Mouse (Mus musculus): ENCODE measurements around the gene Rufy2. TPM values are rescaled to one million over a fixed set of nuclear protein-coding genes. Genes with fewer than 3 reads are reported as not detected.
A peak's percentile ranks its signal among the peaks of the same experiment; 100 is the strongest.

The Rufy2 gene
- total RNA-seq, 1 experiment: 15.8 TPM

- H3K9ac ChIP-seq (ENCODE audit: insufficient read depth, low read depth, low read length, poor library complexity, severe bottlenecking): no peak overlapping the region
- TF ChIP-seq ZNF384 (IDR thresholded peaks at IDR 0.05; ENCODE audit: low read depth, low read length) (no peak), HCFC1 (IDR thresholded peaks at IDR 0.05; ENCODE audit: borderline replicate concordance, insufficient read depth, low read length) (no peak), CHD2 (IDR thresholded peaks at IDR 0.05; ENCODE audit: low read depth, low read length) (no peak), MAFK (IDR thresholded peaks at IDR 0.05; ENCODE audit: insufficient read depth, low read depth, low read length) (no peak), ZC3H11A (IDR thresholded peaks at IDR 0.05; ENCODE audit: borderline replicate concordance, low read depth, low read length) (no peak)
- no peak overlapping the region for H3K27ac ChIP-seq (ENCODE audit: insufficient read depth, low read depth, low read length, poor library complexity, severe bottlenecking)
- in situ Hi-C loops (cut with MboI; ENCODE audit: low sequenced_read_pairs in 2 of 2, unreplicated experiment in 2 of 2): no loop called here
- H3K4me1 ChIP-seq (ENCODE audit: control insufficient read depth in 2 of 2, insufficient read depth in 2 of 2, low read length in 2 of 2, poor library complexity in 1 of 2): peaks cover 0 to 1% of the 10 kb centered on the region in 2 experiments; a peak in 2 of 4 replicates
- H3K9me3 ChIP-seq (ENCODE audit: control insufficient read depth, insufficient read depth, low read depth, low read length): no peaks in the 10 kb centered on the region
- DNase-seq (ENCODE audit: low read depth, low spot score): no peak
- H3K4me3 ChIP-seq (ENCODE audit: insufficient read depth in 1 of 2, low read depth in 1 of 2, low read length in 2 of 2, poor library complexity in 1 of 2, severe bottlenecking in 1 of 2): no peak overlapping the region
- peaks cover 15% of the 10 kb centered on the region for H3K36me3 ChIP-seq (ENCODE audit: control insufficient read depth, insufficient read depth, low read length, poor library complexity, severe bottlenecking)
These were observed 39.3 kb downstream of the Rufy2 start for GRCm38 (mm10) chr10:63019304-63019703.

GRCm38 (mm10) chr10:63021702-63022101 is 41.7 kb downstream of the Rufy2 start:
- TF ChIP-seq CHD2 (IDR thresholded peaks at IDR 0.05; ENCODE audit: low read depth, low read length) (no peak), ZC3H11A (IDR thresholded peaks at IDR 0.05; ENCODE audit: borderline replicate concordance, low read depth, low read length) (no peak), HCFC1 (IDR thresholded peaks at IDR 0.05; ENCODE audit: borderline replicate concordance, insufficient read depth, low read length) (no peak), MAFK (IDR thresholded peaks at IDR 0.05; ENCODE audit: insufficient read depth, low read depth, low read length) (no peak), ZNF384 (IDR thresholded peaks at IDR 0.05; ENCODE audit: low read depth, low read length) (no peak)
- no peak overlapping the region for H3K27ac ChIP-seq (ENCODE audit: insufficient read depth, low read depth, low read length, poor library complexity, severe bottlenecking)

GRCm38 (mm10) chr10:63022541-63023120 is 42.6 kb downstream of the Rufy2 start:
- no peak for TF ChIP-seq CHD2 (IDR thresholded peaks at IDR 0.05; ENCODE audit: low read depth, low read length)
- TF ChIP-seq MAFK (IDR thresholded peaks at IDR 0.05; ENCODE audit: insufficient read depth, low read depth, low read length): no peak
- no peak for TF ChIP-seq ZC3H11A (IDR thresholded peaks at IDR 0.05; ENCODE audit: borderline replicate concordance, low read depth, low read length)
- TF ChIP-seq ZNF384 (IDR thresholded peaks at IDR 0.05; ENCODE audit: low read depth, low read length): no peak
- no peak for TF ChIP-seq HCFC1 (IDR thresholded peaks at IDR 0.05; ENCODE audit: borderline replicate concordance, insufficient read depth, low read length)
- DNase-seq (ENCODE audit: low read depth, low spot score): no peak
- peaks cover 4% of the 10 kb centered on the region for H3K36me3 ChIP-seq (ENCODE audit: control insufficient read depth, insufficient read depth, low read length, poor library complexity, severe bottlenecking)
- peak overlapping the region; percentile 76 to 86 for H3K4me3 ChIP-seq (ENCODE audit: insufficient read depth in 1 of 2, low read depth in 1 of 2, low read length in 2 of 2, poor library complexity in 1 of 2, severe bottlenecking in 1 of 2)
- peak overlapping the region; percentile 66; the same call in 1 of the 2 replicates for H3K27ac ChIP-seq (ENCODE audit: insufficient read depth, low read depth, low read length, poor library complexity, severe bottlenecking)
- peak overlapping the region; percentile 93 for H3K9ac ChIP-seq (ENCODE audit: insufficient read depth, low read depth, low read length, poor library complexity, severe bottlenecking)
- no peaks in the 10 kb centered on the region for H3K9me3 ChIP-seq (ENCODE audit: control insufficient read depth, insufficient read depth, low read depth, low read length)
- in situ Hi-C loops (cut with MboI; ENCODE audit: low sequenced_read_pairs in 2 of 2, unreplicated experiment in 2 of 2): no loop called here
- peaks cover 3 to 4% of the 10 kb centered on the region in 2 experiments; a peak in 3 of 4 replicates for H3K4me1 ChIP-seq (ENCODE audit: control insufficient read depth in 2 of 2, insufficient read depth in 2 of 2, low read length in 2 of 2, poor library complexity in 1 of 2)

More at GRCm38 (mm10) chr10:63021702-63022101, 41.7 kb downstream of the Rufy2 start:
- in situ Hi-C loops (cut with MboI; ENCODE audit: low sequenced_read_pairs in 2 of 2, unreplicated experiment in 2 of 2): no loop called here
- DNase-seq (ENCODE audit: low read depth, low spot score): no peak
- Histone ChIP-seq H3K4me3 (ENCODE audit: insufficient read depth in 1 of 2, low read depth in 1 of 2, low read length in 2 of 2, poor library complexity in 1 of 2, severe bottlenecking in 1 of 2) (peak overlapping the region; percentile 14 to 86; a peak in 2 of 4 replicates), H3K9me3 (ENCODE audit: control insufficient read depth, insufficient read depth, low read depth, low read length) (no peaks in the 10 kb centered on the region), H3K36me3 (ENCODE audit: control insufficient read depth, insufficient read depth, low read length, poor library complexity, severe bottlenecking) (peaks cover 7% of the 10 kb centered on the region), H3K4me1 (ENCODE audit: control insufficient read depth in 2 of 2, insufficient read depth in 2 of 2, low read length in 2 of 2, poor library complexity in 1 of 2) (peaks cover 3 to 4% of the 10 kb centered on the region in 2 experiments; a peak in 3 of 4 replicates), H3K9ac (ENCODE audit: insufficient read depth, low read depth, low read length, poor library complexity, severe bottlenecking) (no peak overlapping the region; the same call in 1 of the 2 replicates)

GRCm38 (mm10) chr10:63023121-63023748 is 43.2 kb downstream of the Rufy2 start:
- Histone ChIP-seq H3K36me3 (ENCODE audit: control insufficient read depth, insufficient read depth, low read length, poor library complexity, severe bottlenecking) (no peaks in the 10 kb centered on the region; the same call in 1 of the 2 replicates), H3K27ac (ENCODE audit: insufficient read depth, low read depth, low read length, poor library complexity, severe bottlenecking) (peak overlapping the region; percentile 66), H3K9ac (ENCODE audit: insufficient read depth, low read depth, low read length, poor library complexity, severe bottlenecking) (peak overlapping the region; percentile 93), H3K4me3 (ENCODE audit: insufficient read depth in 1 of 2, low read depth in 1 of 2, low read length in 2 of 2, poor library complexity in 1 of 2, severe bottlenecking in 1 of 2) (peak overlapping the region; percentile 76 to 86), H3K9me3 (ENCODE audit: control insufficient read depth, insufficient read depth, low read depth, low read length) (no peaks in the 10 kb centered on the region), H3K4me1 (ENCODE audit: control insufficient read depth in 2 of 2, insufficient read depth in 2 of 2, low read length in 2 of 2, poor library complexity in 1 of 2) (peaks cover 3 to 4% of the 10 kb centered on the region in 2 experiments; a peak in 3 of 4 replicates)
- no peak for DNase-seq (ENCODE audit: low read depth, low spot score)
- in situ Hi-C loops (cut with MboI; ENCODE audit: low sequenced_read_pairs in 2 of 2, unreplicated experiment in 2 of 2): no loop called here
- no peak for TF ChIP-seq HCFC1 (IDR thresholded peaks at IDR 0.05; ENCODE audit: borderline replicate concordance, insufficient read depth, low read length)

All from ES-E14 (cell line).